Mouse (Mus musculus) midbrain, postnatal 0 days (tissue): ENCODE results near the gene Pak6. TPM values are rescaled to one million over a fixed set of nuclear protein-coding genes. Genes with fewer than 3 reads are reported as not detected.
"Not testable (repeated sequence)": the region's sequence is repeated elsewhere in the genome, so short reads cannot be mapped to it uniquely, and the experiment has no call there.

Experiments
- ATAC-seq: fragments of 200-750 bp; cut with Nextera tagmentation; 2 replicates; pipeline ENCODE4 v1.8.0; 2017; ENCODE audit warnings: moderate number of reproducible peaks, mild to moderate bottlenecking, moderate TSS enrichment, moderate library complexity; ENCODE audit not compliant: low FRiP score
- DNase-seq: peaks from one replicate; pipeline ENCODE4 v3.0.0-alpha.2; 2015; ENCODE audit warnings: low spot score
- H3K27ac ChIP-seq: fragments of 300-500 bp; sonication (generic); 2 replicates; pipeline ENCODE4 v1.5.1; 2014; ENCODE audit warnings: low read depth, mild to moderate bottlenecking, low read length, mixed read lengths
- H3K27me3 ChIP-seq: fragments of 300-500 bp; sonication (generic); 2 replicates; pipeline ENCODE4 v1.6.1; 2014; ENCODE audit warnings: low read length, control low read depth, mixed read lengths; ENCODE audit not compliant: insufficient read depth
- H3K36me3 ChIP-seq: fragments of 300-500 bp; sonication (generic); 2 replicates; pipeline ENCODE4 v1.6.1; 2014; ENCODE audit warnings: low read length, control low read depth, mixed read lengths; ENCODE audit not compliant: insufficient read depth
- H3K4me1 ChIP-seq: fragments of 300-500 bp; sonication (generic); 2 replicates; pipeline ENCODE4 v1.6.1; 2014; ENCODE audit warnings: mild to moderate bottlenecking, control low read depth, antibody characterized with exemption, low read length, mixed read lengths; ENCODE audit not compliant: insufficient read depth
- H3K4me2 ChIP-seq: fragments of 300-500 bp; sonication (generic); 2 replicates; pipeline ENCODE4 v1.6.1; 2014; ENCODE audit warnings: low read depth, mild to moderate bottlenecking, low read length, mixed read lengths; ENCODE audit not compliant: poor library complexity, severe bottlenecking
- H3K4me3 ChIP-seq: fragments of 300-500 bp; sonication (generic); 2 replicates; pipeline ENCODE4 v1.5.1; 2014; ENCODE audit warnings: low read depth, mild to moderate bottlenecking, low read length, moderate library complexity
- H3K9ac ChIP-seq: fragments of 300-500 bp; sonication (generic); replicated peaks from 2 replicates; pipeline ENCODE4 v1.6.1; 2014; ENCODE audit warnings: mild to moderate bottlenecking, low read length, moderate library complexity, mixed read lengths; ENCODE audit not compliant: poor library complexity, severe bottlenecking
- H3K9me3 ChIP-seq: fragments of 300-500 bp; sonication (generic); 2 replicates; pipeline ENCODE4 v1.6.1; 2016; ENCODE audit warnings: low read length, control low read depth
- CTCF ChIP-seq: IDR thresholded peaks from 2 replicates; pipeline ENCODE4 v1.5.1; 2016; ENCODE audit warnings: antibody characterized with exemption, mild to moderate bottlenecking
- WGBS: fragments of 180-500 bp; shearing (Covaris S2); extraction: QIAGEN DNeasy Blood & Tissue Kit; methylation state at CpG from one replicate; pipeline ENCODE4 v1.1.7; 2014; 5-methylcytosine and 5-hydroxymethylcytosine counted together
- polyA plus RNA-seq: library from polyadenylated mRNA; unstranded; fragments of >200 nt; fragmentation: Nextera tagmentation; extraction: Ambion mirVana; gene quantifications from 2 replicates; pipeline ENCODE4 v1.2.1, GENCODE M21; 2015
- total RNA-seq: library from RNA; depleted of rRNA; stranded (reverse); fragments of >200 nt; gene quantifications from 2 replicates; pipeline ENCODE4 v1.2.3, GENCODE M21; 2014

Pak6 gene
- total and polyA plus RNA-seq, 2 experiments from 2014 or later = 66.1 to 120 TPM

DNA sequence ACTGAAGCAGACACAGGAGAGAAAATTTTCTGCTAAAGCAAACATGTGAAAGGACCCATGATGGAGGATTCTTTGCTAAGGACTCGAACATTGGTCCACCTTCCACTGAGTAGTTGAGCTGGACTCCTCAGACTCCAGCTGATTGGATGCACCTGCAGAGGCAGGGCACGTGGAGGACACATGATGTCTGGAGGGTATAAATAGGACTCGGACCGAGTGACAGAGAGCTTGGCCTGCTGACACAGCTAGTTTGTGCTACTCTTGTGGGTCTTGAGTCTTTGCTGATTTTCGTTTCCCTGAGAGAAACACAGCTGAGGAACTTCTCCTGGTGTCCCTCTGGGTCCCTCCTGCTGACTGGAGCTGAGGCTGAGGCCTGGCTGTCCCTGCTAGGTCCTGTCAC, 16.4 kb upstream of the Pak6 start:
- DNase-seq (no peak), ATAC-seq (no peak)
- no peak overlapping the region for H3K27ac ChIP-seq
- no peak overlapping the region for H3K4me3 ChIP-seq
- H3K4me2 ChIP-seq = no peak overlapping the region
- no peaks in the 10 kb centered on the region for H3K4me1 ChIP-seq
- no peaks in the 10 kb centered on the region for H3K27me3 ChIP-seq
- no peak overlapping the region for H3K9ac ChIP-seq
- 94% methylated on average over 5 of the region's 5 CpGs for WGBS
- TF ChIP-seq CTCF = no peak
- no peaks in the 10 kb centered on the region for H3K36me3 ChIP-seq
- H3K9me3 ChIP-seq = no peaks in the 10 kb centered on the region

DNA sequence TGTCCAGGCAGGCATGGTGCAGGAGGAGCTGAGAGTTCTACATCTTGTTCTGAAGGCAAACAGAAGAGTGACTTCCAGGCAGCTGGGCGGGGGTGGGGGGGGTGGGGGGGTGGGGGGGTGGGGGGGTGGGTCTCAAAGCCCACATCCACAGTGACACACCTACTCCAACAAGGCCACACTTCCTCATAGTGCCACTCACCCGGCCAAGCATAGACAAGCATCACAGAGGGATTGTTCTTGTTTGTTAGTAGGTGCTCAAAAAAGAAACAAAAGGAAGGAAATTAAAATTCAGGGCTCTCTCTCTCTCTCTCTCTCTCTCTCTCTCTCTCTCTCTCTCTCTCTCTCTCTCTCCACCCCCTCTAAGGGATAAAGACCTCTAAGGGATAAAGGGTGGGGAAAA, 12.4 kb upstream of the Pak6 start:
- DNase-seq, H3K9ac ChIP-seq, H3K4me1 ChIP-seq, H3K4me3 ChIP-seq, H3K36me3 ChIP-seq, H3K27ac ChIP-seq, H3K4me2 ChIP-seq, H3K9me3 ChIP-seq, H3K27me3 ChIP-seq, ATAC-seq: not testable (repeated sequence)
- 47% methylated on average over 1 of the region's 2 CpGs for whole genome bisulfite sequencing

DNA sequence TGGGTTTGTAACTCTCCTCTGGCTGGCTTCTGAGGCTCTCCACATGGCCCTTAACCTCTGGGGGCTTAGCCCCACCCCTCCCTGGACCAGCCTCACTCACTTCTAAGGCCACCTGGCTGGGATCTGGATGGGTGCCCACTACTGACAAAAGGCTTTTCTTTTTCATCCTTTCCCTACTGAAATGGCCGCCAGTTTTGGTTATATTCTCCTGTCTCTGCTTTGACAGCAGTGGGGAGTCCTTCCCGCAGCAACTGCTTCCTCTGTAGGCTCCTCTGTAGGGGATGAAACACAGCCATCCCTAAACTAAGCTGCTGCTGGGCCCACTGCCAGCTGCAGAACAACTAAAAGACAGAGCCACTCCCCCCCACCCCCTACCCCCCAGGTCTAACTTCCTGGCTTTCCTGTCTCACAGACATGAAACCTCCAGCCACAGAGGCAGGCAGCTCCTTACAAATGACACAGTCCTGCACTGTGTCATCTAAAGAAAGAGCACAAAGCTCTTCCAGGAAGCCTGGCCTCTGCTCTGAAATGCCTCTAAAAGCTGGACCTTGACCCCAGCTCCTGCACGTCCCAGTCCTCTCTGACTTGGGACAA, 6.3 kb upstream of the Pak6 start:
- Histone ChIP-seq H3K4me3 (no peak overlapping the region), H3K4me2 (no peak overlapping the region), H3K4me1 (no peaks in the 10 kb centered on the region; the same call in 1 of the 2 replicates), H3K27ac (no peak overlapping the region), H3K9me3 (no peaks in the 10 kb centered on the region), H3K36me3 (no peaks in the 10 kb centered on the region), H3K9ac (no peak overlapping the region), H3K27me3 (no peaks in the 10 kb centered on the region)
- peak; percentile 25; the same call in 1 of the 2 replicates for ATAC-seq
- no peak for DNase-seq
- 18% methylated on average over 3 of the region's 3 CpGs for whole genome bisulfite sequencing
- no peak for TF ChIP-seq CTCF

DNA sequence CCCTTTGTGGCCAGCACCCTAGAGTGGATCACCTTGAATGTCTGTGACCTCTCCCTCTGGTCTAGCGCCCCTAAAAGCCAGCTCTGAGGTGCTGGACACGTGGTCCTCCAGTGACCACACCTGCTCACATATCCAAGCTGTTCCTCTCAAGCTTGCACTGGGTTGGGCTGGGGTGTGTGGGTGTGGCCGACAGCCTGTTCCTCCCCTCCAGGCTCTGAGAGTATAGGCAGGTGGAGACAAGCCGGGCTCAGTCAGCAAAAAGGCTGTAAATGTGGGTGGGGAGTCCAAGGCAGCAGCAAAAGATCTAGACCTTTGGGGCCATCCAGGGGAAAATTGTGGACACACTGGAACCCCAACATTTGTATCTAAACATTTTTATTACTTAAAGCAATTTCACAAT, 4.6 kb upstream of the Pak6 start:
- 65% methylated on average over 4 of the region's 4 CpGs for WGBS
- Histone ChIP-seq H3K27ac (no peak overlapping the region), H3K4me2 (no peak overlapping the region), H3K9ac (no peak overlapping the region), H3K9me3 (no peaks in the 10 kb centered on the region), H3K27me3 (no peaks in the 10 kb centered on the region), H3K36me3 (no peaks in the 10 kb centered on the region), H3K4me3 (no peak overlapping the region), H3K4me1 (no peaks in the 10 kb centered on the region; the same call in 1 of the 2 replicates)
- no peak for TF ChIP-seq CTCF
- ATAC-seq (no peak), DNase-seq (no peak)

DNA sequence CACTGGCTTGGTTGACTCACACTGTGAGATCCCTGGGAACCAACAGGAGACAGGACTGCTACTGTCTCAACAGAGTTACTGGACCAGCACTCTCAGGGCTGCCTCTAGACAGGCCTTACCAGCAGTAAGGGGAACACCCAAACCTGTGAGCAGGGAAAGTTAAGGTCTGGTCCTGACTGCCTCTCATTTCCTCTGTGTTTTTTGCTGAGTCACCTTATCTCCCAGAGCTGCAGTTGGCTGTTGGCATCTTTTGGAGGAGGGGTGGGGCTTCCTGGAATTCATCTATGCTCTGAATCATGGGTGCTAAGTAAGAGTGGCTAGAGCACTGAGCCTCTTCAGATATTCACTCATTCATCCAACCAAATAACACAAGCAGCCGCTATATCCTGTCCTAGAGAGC, 4.0 kb upstream of the Pak6 start:
- 72% methylated on average over 1 of the region's 1 CpGs for WGBS
- DNase-seq (no peak), ATAC-seq (no peak)
- Histone ChIP-seq H3K4me1 (peaks cover 1% of the 10 kb centered on the region; the same call in 1 of the 2 replicates), H3K4me2 (no peak overlapping the region), H3K4me3 (no peak overlapping the region), H3K27me3 (no peaks in the 10 kb centered on the region), H3K36me3 (no peaks in the 10 kb centered on the region), H3K27ac (no peak overlapping the region), H3K9me3 (no peaks in the 10 kb centered on the region), H3K9ac (no peak overlapping the region)
- TF ChIP-seq CTCF = no peak

DNA sequence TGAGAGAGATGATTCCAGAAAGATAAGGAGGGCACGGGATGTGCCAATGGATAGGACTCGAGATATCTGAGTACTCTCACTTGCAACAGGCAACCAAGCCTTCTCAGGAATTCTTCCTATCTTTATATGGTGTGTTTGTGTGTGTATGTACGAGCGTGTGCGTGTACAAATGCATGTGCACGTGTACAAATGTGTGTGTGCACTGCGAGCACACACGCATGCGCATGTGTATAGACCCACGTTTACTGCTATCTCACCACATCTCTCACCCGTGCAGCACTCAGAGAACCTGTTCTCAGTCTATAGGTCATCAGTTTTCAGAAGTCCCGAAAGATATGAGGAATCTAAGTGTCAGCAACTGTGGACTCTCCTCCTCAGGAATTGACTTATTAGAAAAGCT, 3.6 kb upstream of the Pak6 start:
- TF ChIP-seq CTCF = no peak
- Histone ChIP-seq H3K9ac (no peak overlapping the region), H3K4me3 (peak overlapping the region; percentile 31; the same call in 1 of the 2 replicates), H3K36me3 (no peaks in the 10 kb centered on the region), H3K4me1 (peaks cover 5% of the 10 kb centered on the region), H3K27me3 (no peaks in the 10 kb centered on the region), H3K4me2 (peak overlapping the region; percentile 52), H3K27ac (no peak overlapping the region), H3K9me3 (no peaks in the 10 kb centered on the region)
- 85% methylated on average over 12 of the region's 12 CpGs for WGBS
- ATAC-seq = no peak
- DNase-seq = no peak
